Mouse (Mus musculus) mesoderm, embryonic 11.5 days (tissue): ENCODE measurements around the gene Lrmda.

ENCODE experiments used
- DNase-seq: peaks from one replicate; pipeline ENCODE4 v3.0.0-alpha.2; 2012; ENCODE audit warnings: low read depth, low spot score

The Lrmda gene

DNA sequence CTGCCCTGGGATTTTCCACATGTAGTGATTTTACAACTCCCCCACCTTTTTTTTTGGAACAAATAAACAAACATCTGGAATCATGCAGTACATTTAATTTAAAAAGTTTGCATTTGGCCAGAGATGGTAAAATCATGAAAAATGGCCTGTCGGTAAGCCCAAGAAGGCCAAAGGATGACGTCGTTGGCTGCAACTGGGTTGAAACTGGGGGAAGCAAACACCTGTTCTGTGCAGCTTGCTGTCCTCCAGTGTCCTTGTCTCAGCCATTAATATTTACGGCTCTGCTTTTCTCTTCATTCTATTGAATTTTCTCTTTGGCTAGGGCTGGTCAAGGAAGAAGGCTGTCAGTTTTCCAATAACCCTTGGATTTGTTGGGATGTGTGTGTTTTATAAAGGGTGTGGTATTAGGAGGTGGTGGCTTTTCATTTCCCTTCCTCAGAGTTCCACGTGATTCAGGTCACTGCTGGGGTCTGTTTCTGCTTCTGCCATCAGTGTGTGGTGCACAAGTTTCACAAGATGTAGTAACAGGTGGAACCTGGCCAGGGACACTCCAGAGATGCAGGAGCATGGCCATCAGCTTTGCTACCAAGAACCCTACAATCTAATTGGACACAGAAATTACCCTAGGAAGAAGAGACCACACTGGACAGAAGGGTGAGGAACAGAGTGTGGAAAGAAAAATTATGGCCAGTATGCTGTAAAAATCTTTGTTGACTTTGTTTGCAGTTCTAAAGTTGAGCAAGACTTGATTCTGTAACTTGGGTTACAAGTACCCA, 827.7 kb downstream of the Lrmda start:
- no peak for DNase-seq

DNA sequence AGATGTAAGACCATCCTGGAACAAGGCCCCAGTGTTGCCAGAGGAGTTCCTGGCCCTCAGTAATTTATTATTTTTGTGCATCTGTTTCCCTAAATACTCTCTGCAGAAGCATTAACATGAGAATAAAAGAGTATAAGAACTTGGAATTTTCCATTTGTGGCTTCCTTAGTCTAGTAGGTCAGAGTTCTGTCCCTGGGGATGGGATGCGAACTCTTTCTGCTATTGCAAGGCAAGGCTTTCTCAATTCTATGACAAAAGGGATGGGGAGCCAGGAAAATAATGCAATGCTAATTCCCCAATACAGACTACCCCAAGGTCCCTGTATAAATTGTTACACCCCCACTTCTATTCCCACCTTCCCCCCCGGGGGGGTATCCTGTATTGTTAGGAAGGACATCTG, 829.6 kb downstream of the Lrmda start:
- no peak for DNase-seq

DNA sequence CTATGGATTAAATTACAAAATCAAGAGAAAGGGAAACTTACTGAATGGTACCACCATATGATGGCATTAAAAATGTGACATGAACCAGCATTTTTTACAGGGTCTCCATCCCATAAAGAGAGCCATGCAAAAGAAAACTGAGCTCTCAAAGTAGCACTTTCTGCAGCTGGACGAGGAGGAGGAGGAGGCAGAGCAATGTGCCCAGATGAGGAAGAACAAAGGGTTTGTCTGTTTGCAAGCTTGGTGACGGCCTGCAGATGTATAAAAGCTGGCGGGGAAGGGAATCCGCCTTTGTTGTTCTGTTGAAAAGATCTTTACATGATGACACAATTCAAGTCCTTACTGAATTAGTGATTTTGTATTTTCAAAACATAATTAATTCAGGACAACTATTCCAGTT, 841.1 kb downstream of the Lrmda start:
- DNase-seq, result no peak

DNA sequence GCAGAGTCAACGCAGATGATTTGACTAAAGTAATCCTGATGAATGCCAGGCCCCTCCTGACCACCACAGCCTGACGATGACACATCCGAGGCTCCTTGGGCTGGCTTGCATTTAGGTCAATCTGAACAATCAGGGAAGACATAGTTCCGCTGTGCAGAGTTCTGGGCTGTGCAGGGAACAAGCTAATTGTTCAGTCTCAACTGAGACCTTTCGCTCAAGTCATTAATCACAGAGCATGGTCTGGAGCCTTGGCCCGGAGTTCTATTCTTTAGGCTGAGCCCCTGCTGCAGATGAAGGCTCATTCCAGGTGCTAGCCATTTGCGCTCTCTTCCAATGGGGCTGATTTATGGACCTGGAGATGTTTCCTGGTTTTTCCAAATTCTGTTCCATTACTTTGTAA, 844.6 kb downstream of the Lrmda start:
- DNase-seq, result peak; percentile 59

DNA sequence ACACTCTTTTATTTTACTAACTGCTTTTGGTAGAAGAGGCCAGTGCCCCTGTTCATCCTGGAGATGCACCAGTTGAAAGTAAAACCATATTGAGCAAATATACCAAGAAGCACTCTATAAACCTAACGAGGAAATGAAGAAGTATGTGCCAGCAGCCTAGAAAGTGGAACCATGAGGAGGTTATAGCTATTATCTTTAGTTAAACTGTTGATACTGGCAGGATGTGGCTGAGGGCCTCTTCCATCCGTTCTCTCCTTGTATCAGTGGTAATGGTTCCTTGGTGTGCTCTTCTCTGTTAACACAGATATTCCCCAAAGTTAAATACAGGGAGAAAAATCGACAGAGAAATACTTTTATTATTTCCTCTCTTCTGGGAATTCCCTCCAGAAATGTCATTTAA, 855.1 kb downstream of the Lrmda start:
- DNase-seq, result no peak

DNA sequence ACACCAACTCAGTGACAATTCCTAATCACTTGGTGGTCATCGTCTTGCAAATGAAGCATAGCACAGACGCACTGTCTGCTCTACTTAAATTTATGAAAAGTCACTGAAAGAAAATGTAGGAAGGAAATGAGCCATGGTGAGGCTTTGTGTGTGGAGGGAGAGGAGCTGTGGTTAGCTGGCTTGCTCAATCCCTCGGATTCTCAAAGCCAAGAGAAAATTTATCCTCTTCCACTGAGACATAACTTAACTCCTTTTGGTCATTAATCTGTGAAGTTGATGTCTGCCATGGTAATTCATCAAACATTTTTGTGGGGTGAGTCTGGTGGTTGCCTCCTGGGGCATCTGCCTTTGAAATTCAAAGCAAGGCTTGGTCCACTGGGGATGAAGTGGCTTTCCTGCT, 867.7 kb downstream of the Lrmda start:
- peak; percentile 23 for DNase-seq

DNA sequence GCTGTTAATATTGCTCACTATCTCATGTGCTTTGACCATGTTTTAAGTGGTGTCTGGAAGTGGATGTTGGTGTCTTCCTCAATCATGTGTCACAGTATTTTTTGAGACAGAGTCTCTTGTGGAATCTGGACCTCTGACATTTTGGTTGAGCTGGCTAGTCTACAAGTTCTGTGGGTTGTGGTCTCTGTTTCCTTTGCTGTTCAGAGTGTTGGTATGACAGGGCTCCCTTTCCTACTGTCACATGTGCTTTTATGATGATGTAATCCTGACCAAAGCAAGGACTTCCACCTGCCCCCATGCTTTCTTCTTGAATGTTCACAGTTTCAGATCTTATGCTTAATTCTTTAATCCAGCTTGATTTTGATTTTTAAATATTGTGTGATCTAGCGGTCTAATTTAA, 879.8 kb downstream of the Lrmda start:
- DNase-seq, result no peak

DNA sequence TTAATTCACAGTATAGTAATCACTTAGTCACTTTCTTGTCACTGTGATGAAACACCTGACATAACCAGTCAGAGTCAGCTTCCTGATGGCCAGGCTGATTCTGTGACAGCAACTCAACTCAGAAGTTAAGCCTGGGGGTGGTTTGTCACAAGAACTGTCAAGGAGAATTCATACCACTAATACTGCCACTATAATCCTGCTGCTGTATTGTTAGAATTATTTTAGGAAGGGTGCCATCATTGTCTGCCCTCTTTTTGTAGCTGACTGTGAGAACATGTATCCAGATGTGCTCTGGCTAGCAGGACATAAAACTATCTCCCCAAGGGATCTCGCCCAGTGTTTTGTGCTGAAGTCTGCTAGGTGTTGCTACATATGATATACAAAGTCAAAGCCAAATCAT, 882.6 kb downstream of the Lrmda start:
- no peak for DNase-seq

DNA sequence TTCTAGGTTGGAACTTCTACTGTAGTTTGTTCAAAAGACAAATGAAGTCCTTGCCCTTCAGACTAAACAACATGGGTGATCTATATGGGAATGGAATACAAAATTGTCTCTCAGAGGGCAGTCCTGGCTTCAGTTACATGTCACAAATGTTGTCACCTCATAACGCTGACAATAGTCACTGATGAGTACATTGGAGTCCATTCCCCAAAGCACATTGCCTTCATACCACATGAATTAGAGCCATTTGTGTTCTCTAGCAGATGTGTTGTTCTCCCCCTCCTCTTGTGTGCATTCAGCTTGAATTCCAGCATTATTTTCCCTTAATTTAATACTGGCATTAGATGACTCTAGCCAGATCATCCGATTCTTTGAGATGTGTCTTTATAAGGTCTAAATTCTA, 883.4 kb downstream of the Lrmda start:
- no peak for DNase-seq

DNA sequence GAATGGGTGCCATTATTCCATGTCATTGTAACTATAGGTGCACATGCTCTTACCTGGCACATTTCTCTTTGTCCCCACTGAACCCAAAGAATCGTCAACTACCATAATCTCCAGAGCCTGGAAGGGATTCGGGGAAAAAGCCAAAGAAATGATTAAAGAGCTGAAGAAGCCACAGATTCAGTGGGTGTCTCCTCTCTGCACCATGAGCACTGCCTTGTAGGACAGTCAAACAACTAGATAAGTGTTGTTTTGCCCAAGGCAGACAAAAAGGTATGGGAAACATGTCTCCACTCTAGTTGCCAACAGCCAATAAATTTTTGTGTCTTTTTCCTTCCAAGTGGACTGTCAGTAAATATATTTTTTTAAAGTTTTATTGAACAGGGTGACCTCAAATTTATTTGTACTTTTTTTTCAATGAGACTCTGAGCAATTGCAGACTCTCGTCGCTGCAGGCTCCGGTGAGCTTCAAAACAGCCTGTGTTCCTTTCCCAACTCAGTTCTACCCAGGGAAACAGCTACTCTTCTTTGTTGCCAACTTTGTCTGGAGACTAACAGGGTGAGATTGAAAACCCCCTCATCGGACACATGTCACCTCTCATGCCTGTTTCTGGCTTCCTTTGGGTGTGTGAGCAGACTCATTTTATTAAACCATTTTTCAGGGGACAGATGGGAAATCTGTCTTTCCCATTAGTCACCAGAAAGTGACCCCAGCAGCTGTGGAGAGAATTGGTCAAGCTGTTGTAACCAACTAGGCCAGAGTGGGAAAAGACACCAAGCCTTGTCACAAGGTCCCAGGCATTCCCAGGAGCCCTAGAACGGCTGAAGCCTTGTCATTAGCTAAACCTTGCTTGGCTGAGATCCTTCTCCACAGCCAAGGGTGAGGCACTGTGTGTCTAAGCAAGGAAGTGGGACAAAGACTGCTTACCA, 886.5 kb downstream of the Lrmda start:
- DNase-seq, result no peak

DNA sequence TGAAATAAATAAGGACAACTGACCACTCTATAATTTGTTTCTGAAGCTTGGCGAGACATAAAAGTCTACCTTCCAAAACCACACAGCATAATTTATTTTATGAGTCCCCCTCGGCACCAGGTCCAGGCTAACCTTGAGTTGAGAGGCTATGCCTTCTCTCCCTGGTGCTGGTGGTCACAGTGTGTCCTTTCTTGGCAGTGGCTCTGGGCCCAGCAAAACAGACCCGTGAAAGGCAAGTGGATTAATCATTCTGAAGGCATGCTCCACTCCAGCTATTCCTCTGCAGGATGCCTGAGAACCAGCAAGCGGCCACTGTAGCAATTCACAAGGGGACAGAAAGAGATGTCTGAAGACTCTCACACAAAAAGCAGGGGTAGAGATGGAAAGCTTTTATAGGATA, 887.2 kb downstream of the Lrmda start:
- peak; percentile 54 for DNase-seq

DNA sequence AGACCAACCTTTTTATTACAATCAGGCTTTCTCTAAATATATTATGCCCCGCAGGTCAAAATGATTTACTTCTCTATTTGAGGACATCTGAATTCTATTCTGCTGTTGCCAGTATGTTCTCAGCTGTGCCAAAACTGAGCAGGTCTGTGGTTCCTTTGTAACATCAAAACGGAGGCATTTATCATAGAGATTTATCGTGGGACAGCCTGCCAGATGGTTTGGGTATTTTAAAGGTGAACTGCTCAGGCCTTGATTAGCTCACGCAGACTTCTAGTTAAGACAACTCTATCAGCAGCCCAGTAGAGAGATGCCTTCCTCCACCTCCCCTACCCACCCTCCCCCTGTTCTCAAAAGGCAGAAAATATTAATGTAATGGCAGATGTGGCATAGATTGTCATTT, 887.7 kb downstream of the Lrmda start:
- peak; percentile 71 for DNase-seq

DNA sequence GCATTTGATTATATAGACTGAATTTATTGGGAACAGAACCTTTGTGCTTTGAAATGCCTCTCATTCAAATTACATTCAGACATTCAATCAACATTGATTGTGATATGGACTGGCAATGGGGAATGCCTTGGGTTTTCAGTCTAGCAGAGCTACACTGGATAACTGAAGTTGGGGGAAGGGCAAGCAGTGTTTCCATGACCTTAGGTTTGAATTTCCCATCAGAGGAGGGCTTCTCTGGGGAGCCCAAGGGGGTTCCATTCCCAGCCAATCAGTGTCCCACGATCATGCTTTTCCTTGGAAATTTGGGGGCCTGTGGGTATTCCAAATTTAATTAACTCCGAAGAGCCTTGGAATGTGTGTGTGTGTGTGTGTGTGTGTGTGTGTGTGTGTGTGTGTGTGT, 888.5 kb downstream of the Lrmda start:
- no peak for DNase-seq

DNA sequence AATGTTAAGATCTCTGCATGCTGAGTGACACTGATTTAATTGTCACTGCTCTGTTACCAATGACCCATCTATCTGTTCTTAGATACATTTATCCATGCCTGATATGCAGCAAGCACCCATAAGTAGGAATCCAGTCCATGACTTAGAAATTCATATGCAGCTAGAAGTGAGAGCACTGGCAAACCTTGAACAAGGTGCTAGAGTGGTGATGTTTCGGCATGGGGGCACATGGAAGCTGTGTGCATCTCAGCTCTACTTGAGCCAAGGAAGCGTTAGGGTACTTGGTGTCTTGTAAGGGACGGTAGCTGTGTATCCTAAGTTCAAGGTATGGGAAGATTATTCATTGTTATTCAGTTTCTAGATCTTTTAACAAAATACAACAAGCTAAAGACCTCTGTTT, 896.0 kb downstream of the Lrmda start:
- DNase-seq, result no peak

DNA sequence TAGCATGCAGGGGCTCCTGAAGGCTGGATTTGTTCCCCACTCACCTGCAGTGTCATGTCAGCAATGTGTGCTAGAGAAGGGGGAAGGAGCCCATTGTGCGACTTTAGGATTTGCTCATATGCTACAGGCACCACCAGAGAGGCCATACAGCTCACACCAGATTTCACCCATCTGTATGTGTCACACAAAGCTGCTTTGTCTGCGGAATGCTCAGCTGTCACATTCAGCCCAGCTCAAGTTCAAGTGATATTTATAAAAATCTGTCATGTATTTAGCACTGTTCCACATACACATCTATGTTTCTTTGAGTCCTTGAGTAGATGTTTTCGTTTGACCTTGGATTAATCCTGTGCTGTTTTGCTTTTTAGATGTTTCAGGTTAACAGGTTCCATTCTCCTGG, 899.0 kb downstream of the Lrmda start:
- DNase-seq, result no peak

DNA sequence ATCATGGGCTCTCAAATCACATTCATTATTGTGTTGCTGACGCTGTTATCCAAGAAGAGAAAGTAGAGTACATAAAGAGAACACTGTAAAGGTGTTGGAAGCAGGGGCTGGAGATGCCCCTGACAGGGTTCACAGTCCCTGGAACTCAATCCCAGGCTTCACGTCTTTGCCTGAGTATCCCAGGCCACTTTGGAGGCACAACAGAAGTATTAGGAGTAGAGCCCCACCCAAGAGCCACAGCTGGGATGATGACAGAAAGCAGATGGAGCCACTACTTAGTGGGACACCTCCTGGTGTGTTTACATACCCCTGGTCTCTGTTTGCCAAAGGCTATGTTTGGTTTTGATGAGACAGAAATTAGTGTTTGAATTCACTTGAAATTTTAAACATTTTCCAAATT, 899.4 kb downstream of the Lrmda start:
- DNase-seq, result no peak

DNA sequence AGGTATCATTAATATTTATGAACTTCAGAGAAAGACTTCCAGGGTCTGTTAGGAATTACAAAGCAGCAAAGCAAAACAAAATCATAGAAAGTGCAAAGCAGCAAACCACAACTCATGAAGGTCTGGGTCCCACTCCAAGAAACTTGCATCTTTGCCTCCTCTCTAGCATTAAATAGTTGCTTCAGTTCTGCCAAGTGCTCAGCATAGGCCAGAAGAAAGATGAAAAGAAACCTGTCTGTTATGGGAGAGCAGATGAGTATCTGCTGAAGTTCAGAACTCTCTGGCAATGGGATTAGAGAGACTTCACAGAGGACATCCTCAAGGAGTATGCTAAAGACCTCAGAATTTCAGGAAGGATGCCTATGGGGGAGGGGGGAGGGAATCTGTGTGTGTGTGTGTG, 901.6 kb downstream of the Lrmda start:
- no peak for DNase-seq

DNA sequence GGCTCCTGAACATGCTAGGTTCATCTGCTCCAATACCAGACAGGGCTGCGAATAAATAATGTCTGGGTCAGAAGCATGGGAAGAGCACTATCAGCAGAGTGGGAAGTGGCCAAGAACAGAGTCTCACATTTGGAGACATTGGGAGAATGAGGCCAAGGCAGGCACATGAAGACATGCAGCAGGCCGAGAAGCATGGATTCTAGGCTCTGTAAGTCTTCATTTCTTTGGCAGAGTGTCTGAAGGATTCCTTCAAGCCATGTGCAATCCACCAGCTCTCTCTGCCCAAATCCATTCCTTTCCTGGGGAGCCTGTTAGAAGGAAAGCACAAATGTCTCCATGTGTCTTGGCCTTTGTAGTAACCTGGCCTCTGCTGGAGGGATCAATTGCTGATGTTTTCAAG, 902.3 kb downstream of the Lrmda start:
- DNase-seq, result no peak

DNA sequence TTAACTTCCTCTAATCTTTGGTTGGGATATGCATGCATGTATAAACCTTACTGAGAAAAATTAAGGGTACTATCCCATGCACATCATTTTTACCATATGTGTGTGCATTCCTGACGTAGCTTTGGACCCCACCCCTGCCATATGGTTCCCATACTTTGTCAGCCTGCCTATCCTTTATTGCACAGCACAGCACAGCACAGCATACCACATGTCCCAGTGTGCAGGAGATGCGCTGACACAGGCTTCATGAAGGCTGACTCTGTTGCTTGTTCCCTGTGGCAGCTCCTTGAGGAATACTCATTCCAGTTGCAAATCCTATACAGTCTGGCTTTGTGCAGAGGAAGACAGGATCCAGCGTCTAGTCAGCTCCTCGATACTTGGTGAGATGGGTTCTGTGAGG, 903.1 kb downstream of the Lrmda start:
- no peak for DNase-seq

DNA sequence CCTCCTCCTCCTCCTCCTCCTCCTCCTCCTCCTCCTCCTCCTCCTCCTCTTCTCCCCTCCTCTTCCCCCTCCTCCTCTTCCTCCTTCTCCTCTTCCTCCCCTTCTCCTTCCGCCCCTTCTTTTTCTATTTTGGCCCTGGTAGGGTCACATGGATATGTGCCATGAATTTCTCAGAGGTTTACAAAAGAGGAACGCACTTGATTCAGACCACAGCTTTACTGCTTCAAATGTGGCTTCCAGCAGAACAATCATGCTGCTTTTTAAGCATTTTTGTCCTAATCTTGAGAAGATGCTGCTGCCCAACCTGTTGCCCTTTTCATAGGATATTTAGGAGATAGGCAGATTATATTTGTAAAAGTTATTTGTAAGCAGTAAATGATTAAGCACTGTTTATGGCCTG, 903.7 kb downstream of the Lrmda start:
- no peak for DNase-seq

DNA sequence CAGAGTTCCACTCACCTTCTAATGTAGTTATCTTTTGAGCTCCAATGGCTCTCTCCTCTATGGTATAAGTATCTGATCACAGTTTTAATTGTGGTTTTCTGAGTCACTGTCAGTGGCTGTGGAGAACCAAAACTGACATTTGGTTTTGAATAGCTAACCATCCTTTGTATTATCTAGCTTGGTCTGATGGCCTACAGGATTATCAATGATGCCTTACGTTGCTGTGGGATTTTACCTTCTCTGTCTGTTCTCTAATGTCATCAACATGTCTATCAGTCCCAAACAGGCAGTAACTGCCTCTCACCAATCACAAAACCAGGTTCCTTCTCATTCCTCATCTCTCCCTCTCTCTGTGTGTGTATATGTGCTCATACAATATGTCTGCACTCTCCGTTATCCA, 908.8 kb downstream of the Lrmda start:
- DNase-seq, result no peak

DNA sequence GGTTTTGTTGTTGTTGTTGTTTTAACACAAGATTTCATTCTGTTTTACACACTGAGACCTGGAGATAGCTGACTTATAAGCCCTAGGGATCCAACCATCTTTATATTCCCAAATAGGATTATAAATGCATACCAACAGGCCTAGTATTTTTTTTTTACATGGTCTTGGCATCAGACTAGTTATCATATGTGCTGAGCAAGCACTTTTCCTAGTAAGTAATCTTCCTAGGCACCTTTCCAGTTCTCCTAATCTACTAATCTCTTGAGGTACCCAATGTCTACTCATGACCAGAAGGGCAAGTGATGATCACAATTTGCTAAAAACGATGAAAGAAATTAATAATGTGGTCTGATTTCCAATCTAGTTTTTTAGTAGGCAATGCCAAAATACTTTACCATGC, 909.2 kb downstream of the Lrmda start:
- DNase-seq, result no peak

DNA sequence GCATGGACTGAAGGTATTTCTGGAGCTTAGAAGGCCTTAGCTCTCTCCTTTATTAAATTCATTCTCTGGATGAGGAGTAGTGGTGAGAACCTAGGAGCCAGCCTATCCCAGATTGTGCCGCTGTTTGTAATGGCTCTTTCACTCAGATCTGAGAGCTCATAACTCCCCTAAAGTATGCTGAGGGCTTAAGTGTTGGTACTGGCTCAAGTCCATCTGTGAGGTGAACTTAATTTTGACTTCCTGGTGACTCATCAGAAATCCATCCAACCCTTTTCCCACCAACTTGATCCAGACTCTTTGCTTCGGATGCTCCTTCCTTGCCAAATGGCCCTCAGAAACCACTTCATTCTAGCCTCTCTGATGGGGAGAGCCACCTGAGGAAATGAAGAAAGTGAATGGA, 910.1 kb downstream of the Lrmda start:
- no peak for DNase-seq
